Mouse (Mus musculus) G1E (cell line): ENCODE results near the gene Zfp593. TPM values are rescaled to one million over a fixed set of nuclear protein-coding genes. Genes with fewer than 3 reads are reported as not detected.
A peak's percentile ranks its signal among the peaks of the same experiment; 100 is the strongest.

ENCODE experiments used
- ATAC-seq: 2 replicates; pipeline ENCODE4 v1.8.0; 2016; ENCODE audit warnings: mild to moderate bottlenecking; ENCODE audit not compliant: insufficient number of reproducible peaks, poor library complexity, low FRiP score, severe bottlenecking; ENCODE audit errors: extremely low read depth
- DNase-seq: peaks from one replicate; pipeline ENCODE4 v3.0.0; 2012; ENCODE audit warnings: low spot score
- H3K27me3 ChIP-seq: 2 replicates; pipeline ENCODE4 v1.6.1; 2012; ENCODE audit warnings: mild to moderate bottlenecking, low read length, inconsistent platforms; ENCODE audit not compliant: insufficient read depth
- H3K36me3 ChIP-seq: replicated peaks from 2 replicates; pipeline ENCODE3; 2012; ENCODE audit warnings: mild to moderate bottlenecking, inconsistent platforms
- H3K4me1 ChIP-seq: 2 replicates; pipeline ENCODE4 v1.6.1; 2012; ENCODE audit warnings: low read depth, low read length, inconsistent platforms, mixed read lengths; ENCODE audit not compliant: insufficient read depth
- H3K4me3 ChIP-seq: 2 replicates; pipeline ENCODE4 v1.5.1; 2012; ENCODE audit warnings: low read depth, mild to moderate bottlenecking, inconsistent platforms, low read length, moderate library complexity, mixed read lengths
- H3K9me3 ChIP-seq: replicated peaks from 2 replicates; pipeline ENCODE4 v1.6.1; 2012; ENCODE audit warnings: inconsistent platforms
- CTCF ChIP-seq: IDR thresholded peaks from 2 replicates; pipeline ENCODE4 v1.5.1; 2012; ENCODE audit warnings: low read depth, low read length, inconsistent platforms, mixed read lengths
- GATA1 ChIP-seq: IDR thresholded peaks from 2 replicates; pipeline ENCODE4 v1.6.1; 2012; ENCODE audit warnings: borderline replicate concordance, low read length, inconsistent platforms, mixed read lengths
- GATA2 ChIP-seq: IDR thresholded peaks from 2 replicates; pipeline ENCODE4 v1.6.1; 2012; ENCODE audit warnings: low read depth, low read length, inconsistent platforms, borderline replicate concordance
- POLR2AphosphoS5 ChIP-seq: IDR thresholded peaks from 2 replicates; pipeline ENCODE4 v1.6.1; 2012; ENCODE audit warnings: low read depth, low read length, inconsistent platforms; ENCODE audit not compliant: insufficient replicate concordance
- TAL1 ChIP-seq: conservative IDR thresholded peaks from 2 replicates; pipeline ENCODE4 v1.6.1; 2012; ENCODE audit warnings: low read depth, low read length, inconsistent platforms, mixed read lengths
- polyA plus RNA-seq: library from polyadenylated mRNA; stranded (reverse); fragments of >175 nt; gene quantifications from 2 replicates; pipeline ENCODE4 v1.2.3, GENCODE M21; 2012
- total RNA-seq, 2 experiments: library from RNA; stranded (forward) in 1 of 2; stranded (reverse) in 1 of 2; fragments of 200-1000 nt in 1 of 2; fragments of >200 nt in 1 of 2; fragmentation: Nextera tagmentation in 1 of 2; gene quantifications; 2 replicates each; pipeline ENCODE4 v1.2.3; 2014 to 2017

The Zfp593 gene
- 9.0 and 10.2 TPM in 2 replicates for total RNA-seq (2014; fragmentation: Nextera tagmentation)
- total RNA-seq (2017) = 9.8 and 10.7 TPM in 2 replicates
- polyA plus RNA-seq = 41.8 and 52.9 TPM in 2 replicates

DNA sequence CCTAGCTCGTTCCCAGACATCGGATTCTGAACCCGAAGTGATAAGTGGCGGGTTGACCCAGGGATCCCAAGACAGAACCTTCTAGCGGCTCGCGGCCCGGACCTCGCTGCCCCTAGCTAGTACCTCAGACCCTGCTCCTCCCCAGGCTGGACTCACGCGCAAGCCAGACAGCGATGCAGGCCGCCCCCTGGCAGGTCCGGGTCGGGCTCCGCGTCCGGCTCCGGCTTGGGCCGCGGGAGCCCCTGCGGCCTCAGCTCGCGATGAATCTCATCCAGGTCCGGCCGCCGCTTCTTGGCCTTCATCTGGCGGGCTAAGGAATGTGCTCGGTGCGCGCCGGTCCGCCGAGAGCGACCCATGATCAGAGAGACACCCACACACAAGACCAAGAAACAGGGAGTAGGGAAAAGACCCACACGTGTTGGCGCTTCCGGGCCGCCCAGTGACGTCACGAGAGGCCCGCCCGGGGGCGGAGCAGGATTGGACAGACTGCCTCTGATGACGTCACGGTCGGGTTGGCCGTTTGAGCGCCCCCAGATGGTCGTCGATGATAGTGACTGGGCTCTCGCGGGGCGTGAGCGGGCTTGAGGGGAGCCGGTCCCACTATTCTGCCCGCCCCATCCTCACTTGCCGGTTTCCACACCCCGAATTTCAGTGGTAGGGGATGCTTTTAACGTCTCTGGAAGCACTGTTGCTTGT lies at the start of gene Zfp593:
TSS of gene Zfp593 (minus strand) at position 445 of the 696 bp plus-strand sequence.
- H3K9me3 ChIP-seq = no peaks in the 10 kb centered on the region
- H3K4me1 ChIP-seq = peaks cover 37% of the 10 kb centered on the region
- TF ChIP-seq GATA1 = no peak
- TF ChIP-seq CTCF = peak; percentile 47; the same call in 1 of the 2 replicates
- peaks cover 43% of the 10 kb centered on the region for H3K27me3 ChIP-seq
- DNase-seq = peak; percentile 99
- peak; percentile 87 for ATAC-seq
- H3K4me3 ChIP-seq = peak within 1 kb of the TSS; percentile 86
- H3K36me3 ChIP-seq = peaks cover 20% of the 10 kb centered on the region

DNA sequence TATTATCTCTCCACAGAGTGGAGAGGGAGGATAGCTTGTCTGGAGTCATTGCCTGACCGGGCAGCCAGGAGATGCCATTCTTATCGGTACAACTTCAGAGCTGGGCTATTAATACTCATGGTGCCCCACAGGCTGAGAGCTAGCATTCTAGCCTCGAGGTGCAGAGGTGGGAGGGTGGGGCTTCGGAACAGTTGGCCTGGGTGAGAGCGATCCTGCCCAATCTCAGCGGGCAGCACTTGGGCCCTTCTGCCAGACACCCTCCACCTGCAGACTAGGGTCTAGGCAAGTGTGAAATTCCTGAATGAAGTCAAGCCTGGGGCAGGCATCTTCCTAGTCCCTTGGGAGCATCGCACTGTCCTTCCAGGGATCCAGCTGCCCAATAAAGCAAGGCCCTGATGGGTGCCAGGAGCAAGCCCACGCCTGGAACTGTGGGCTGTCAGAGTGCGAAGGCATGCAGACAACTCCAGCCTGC lies 48.3 kb upstream of the Zfp593 start:
- Histone ChIP-seq H3K27me3 (peaks cover 18% of the 10 kb centered on the region), H3K36me3 (peaks cover 5% of the 10 kb centered on the region), H3K9me3 (peaks cover 3% of the 10 kb centered on the region; the same call in 1 of the 2 replicates), H3K4me1 (peaks cover 16% of the 10 kb centered on the region), H3K4me3 (no peak overlapping the region)
- TF ChIP-seq GATA1 (no peak), POLR2AphosphoS5 (no peak), GATA2 (no peak), TAL1 (no peak), CTCF (no peak)
- no peak for DNase-seq
- no peak for ATAC-seq

DNA sequence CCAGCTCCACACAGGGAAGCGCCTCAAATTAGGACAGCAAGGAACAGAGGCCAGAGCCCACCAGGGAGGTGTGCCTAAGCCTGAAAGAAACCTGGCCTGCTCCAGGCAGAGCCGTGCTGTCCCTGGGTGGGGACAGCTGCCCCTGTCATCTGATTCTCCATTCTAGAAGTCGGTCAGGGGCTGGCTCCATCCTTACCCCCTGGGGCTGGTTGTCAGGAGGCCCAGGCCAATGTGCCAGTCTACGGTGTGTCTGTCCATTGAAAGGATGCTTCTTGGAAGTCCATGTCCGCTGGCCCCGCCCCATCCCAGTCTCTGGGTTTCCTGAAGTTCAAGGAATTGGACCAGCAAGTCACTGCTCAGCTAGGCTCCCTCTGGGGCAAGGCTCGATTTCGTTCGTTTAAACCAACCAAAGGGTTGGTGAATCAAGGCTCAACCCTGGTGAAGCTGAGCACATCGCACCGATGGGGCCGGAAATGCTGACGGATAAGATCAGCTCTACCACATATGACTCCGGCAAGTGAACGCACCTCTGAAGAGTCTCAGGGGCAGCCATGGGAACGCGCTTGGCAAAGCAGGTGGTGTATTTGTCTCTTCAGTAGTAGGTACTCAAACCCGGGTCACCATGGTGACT lies 47.8 kb upstream of the Zfp593 start:
- DNase-seq (no peak), ATAC-seq (no peak)
- H3K4me3 ChIP-seq = no peak overlapping the region
- peaks cover 5% of the 10 kb centered on the region for H3K36me3 ChIP-seq
- H3K27me3 ChIP-seq = peaks cover 18% of the 10 kb centered on the region
- TF ChIP-seq POLR2AphosphoS5 (no peak), GATA1 (no peak), CTCF (no peak), TAL1 (no peak), GATA2 (no peak)
- peaks cover 22% of the 10 kb centered on the region for H3K4me1 ChIP-seq
- H3K9me3 ChIP-seq = peaks cover 3% of the 10 kb centered on the region; the same call in 1 of the 2 replicates

DNA sequence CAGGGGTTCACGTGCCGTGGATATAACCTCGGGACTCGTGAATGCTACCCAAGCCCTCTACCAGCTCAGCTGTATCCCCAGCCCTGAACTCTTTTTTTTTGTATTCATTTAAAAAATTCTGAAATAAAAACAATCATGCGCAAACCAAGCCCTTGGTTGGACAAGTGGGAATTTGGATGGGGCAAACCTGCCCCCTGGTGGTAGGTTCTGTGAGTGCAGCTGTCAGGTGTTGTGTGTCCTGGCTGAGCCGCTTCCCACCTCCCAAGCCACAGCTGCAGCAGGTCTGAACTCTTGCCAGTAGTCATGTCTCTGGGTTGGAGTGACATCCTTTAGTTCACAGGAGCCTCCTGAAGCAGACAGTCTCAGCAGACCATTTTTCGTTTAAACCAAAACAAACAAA lies 46.7 kb upstream of the Zfp593 start:
- DNase-seq (no peak), ATAC-seq (no peak)
- Histone ChIP-seq H3K4me1 (peaks cover 24% of the 10 kb centered on the region), H3K4me3 (no peak overlapping the region), H3K36me3 (peaks cover 5% of the 10 kb centered on the region), H3K27me3 (peaks cover 18% of the 10 kb centered on the region), H3K9me3 (peaks cover 3% of the 10 kb centered on the region; the same call in 1 of the 2 replicates)
- TF ChIP-seq CTCF (peak; percentile 71; the same call in 1 of the 2 replicates), GATA2 (no peak)

DNA sequence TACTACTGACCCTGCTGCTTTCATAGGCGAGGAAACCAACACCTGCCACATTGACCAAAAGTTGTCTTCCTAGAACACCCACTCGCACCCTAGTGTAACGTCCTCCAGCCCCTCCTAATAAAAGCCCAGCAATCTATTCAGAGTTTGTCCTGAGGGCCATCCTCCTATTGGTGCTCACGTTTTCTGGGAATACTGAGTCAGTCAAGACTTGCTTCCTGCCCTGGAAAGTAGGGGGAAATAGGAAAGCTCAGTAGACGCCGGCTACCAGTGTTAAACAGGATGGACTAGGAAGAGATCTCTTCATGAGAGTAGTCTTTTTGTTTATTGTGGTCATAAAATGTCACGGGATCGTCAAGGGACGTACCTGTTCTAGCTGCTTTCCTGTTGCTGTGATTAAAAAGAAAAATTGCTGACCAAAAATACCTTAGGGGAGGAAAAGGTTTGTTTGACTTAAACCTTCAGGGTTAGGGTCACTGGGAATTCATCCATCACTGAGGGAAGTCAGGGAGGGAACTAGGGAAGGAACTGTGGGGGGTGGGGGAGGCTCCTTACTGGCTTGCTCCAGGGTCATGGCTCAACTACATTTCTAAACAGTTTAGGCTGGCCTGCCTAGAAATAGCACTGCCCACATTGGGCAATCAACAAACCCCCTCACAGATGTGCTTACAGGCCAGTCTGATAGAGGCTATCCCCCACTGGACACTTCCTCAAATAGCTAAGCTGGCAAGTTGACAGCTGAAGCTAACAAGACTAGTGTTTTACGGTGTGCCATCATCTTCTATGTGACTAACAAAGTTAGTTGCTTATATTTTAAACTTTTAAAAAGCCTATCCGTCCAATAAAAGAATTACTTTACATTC lies 43.2 kb upstream of the Zfp593 start:
- H3K4me3 ChIP-seq = peak overlapping the region; percentile 98
- DNase-seq = no peak
- ATAC-seq = no peak
- H3K9me3 ChIP-seq = no peaks in the 10 kb centered on the region
- no peak for TF ChIP-seq CTCF
- TF ChIP-seq POLR2AphosphoS5 = no peak
- TF ChIP-seq GATA1 = no peak
- no peak for TF ChIP-seq TAL1
- TF ChIP-seq GATA2 = no peak
- peaks cover 22% of the 10 kb centered on the region for H3K36me3 ChIP-seq
- H3K4me1 ChIP-seq = peaks cover 45% of the 10 kb centered on the region
- peaks cover 10% of the 10 kb centered on the region for H3K27me3 ChIP-seq

DNA sequence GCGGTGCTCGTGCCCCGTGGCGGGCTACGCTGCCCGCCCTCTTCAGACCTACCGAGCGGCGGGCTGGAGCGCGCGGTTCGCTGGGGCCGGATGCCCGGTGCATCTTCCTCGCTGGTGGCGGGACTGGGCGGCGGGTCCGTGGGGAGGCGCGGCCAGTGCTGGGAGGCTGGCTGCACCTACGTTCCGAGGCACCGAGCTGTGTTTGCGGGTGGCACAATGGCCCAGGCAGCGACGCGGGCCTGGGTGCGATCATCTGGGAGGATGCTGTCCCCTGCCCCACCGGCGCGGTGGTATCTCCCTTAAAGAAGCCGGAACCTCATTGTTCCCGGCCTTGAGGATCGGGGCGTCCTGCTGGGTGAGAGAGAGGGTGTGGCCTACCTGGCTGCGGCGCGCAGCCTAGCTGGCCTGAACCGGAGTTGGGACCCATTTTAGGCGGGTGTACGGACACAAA lies 42.2 kb upstream of the Zfp593 start, which contains the start of gene Pdik1l:
TSS of gene Pdik1l (minus strand) at position 321 of the 451 bp plus-strand sequence.
- DNase-seq (peak; percentile 83), ATAC-seq (peak; percentile 68)
- H3K4me3 ChIP-seq = peak within 1 kb of the TSS; percentile 98
- TF ChIP-seq POLR2AphosphoS5 = no peak; the same call in 1 of the 2 replicates
- no peak for TF ChIP-seq TAL1
- TF ChIP-seq GATA1 = no peak
- no peak for TF ChIP-seq CTCF
- peaks cover under 1% of the 10 kb centered on the region; the same call in 1 of the 2 replicates for H3K27me3 ChIP-seq
- no peaks in the 10 kb centered on the region for H3K9me3 ChIP-seq
- peaks cover 43% of the 10 kb centered on the region for H3K4me1 ChIP-seq
- peaks cover 32% of the 10 kb centered on the region for H3K36me3 ChIP-seq
